Mouse (Mus musculus): ENCODE data around the gene Prrx1.

- TF ChIP-seq CTCF (IDR thresholded peaks at IDR 0.05; ENCODE audit: extremely low read depth, insufficient read length, insufficient replicate concordance, low read depth, low read length) (no peak), POLR2A (IDR thresholded peaks at IDR 0.05; ENCODE audit: low read depth, low read length) (no peak)
Observed at GRCm38 (mm10) chr1:163221767-163222166, 91.7 kb downstream of the Prrx1 start.

Data from small intestine, adult 2 months (tissue).